Comparison of ENCODE assay signal across 16 mouse cellular contexts in the genomic region with DNA sequence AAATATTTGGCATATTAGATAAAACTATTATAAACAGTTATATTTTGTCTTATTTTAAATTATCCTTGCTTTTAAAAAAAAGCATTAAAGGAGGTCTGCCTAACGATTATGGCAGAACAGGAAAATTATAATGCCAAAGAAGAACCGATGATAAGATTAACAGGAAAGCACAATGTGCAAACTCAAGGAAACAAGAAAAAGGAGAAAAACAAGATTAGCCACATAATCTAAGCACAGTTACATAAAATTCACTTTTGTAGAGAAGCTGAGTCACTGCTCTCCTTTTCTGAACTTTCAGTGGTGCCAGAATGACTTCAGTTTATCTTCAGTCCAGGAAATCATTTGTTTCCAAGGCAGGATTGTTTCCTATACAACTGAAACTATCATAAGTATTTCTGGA.
"Had no signal": no experiment of that assay in that cellular context is flagged by ENCODE, and none has a peak within 500 bp of the region (broad histone marks: within the 10 kb centered on the region; RNA-seq: fewer than 3 reads in every experiment).

No protein-coding gene starts in this region.

- H3K4me1 ChIP-seq: neural tube, embryonic 13.5 days; neural tube, embryonic 15.5 days; stomach, embryonic 15.5 days had no signal

- H3K9ac ChIP-seq: neural tube, embryonic 13.5 days; neural tube, embryonic 15.5 days; stomach, embryonic 15.5 days had no signal

- H3K4me2 ChIP-seq: neural tube, embryonic 13.5 days; neural tube, embryonic 15.5 days; stomach, embryonic 15.5 days had no signal

- H3K36me3 ChIP-seq: neural tube, embryonic 13.5 days; neural tube, embryonic 15.5 days; stomach, embryonic 15.5 days had no signal

- DNase-seq: retina, postnatal 1 day; right cerebral cortex, adult 18-20 months; right cerebral cortex, postnatal 14 days; right cerebral cortex, postnatal 25 days; right cerebral cortex, postnatal 4 days; spleen, adult 18-20 months; thymus, adult 18-20 months; thymus, adult 2 months; thymus, postnatal 14 days; thymus, postnatal 25 days; thymus, postnatal 36 days; thymus, postnatal 4 days had no signal

- H3K27ac ChIP-seq: neural tube, embryonic 13.5 days; neural tube, embryonic 15.5 days; stomach, embryonic 15.5 days; stomach, postnatal 0 days had no signal

- H3K9me3 ChIP-seq: neural tube, embryonic 13.5 days; neural tube, embryonic 15.5 days; stomach, embryonic 15.5 days had no signal

- H3K27me3 ChIP-seq: neural tube, embryonic 13.5 days; neural tube, embryonic 15.5 days; stomach, embryonic 15.5 days had no signal

- H3K4me3 ChIP-seq: neural tube, embryonic 13.5 days; neural tube, embryonic 15.5 days; stomach, embryonic 15.5 days had no signal
